Mouse (Mus musculus): ENCODE data around the gene Naa16. TPM values are rescaled to one million over a fixed set of nuclear protein-coding genes. Genes with fewer than 3 reads are reported as not detected.
"Not testable (repeated sequence)": the region's sequence is repeated elsewhere in the genome, so short reads cannot be mapped to it uniquely, and the experiment has no call there.

The Naa16 gene
- total RNA-seq (2021): 10 to 100 TPM; 15.5 to 21.0 TPM
- long read RNA-seq, experiment 1, full-length matches to known transcripts: 7 of 13 reads
- long read RNA-seq, experiment 1, partial matches to known transcripts: 1 of 13 reads
- long read RNA-seq, experiment 1, other reads (novel, unspliced or antisense): 5 of 13 reads
- long read RNA-seq, experiment 2, full-length matches to known transcripts: 5 of 11 reads
- long read RNA-seq, experiment 2, partial matches to known transcripts: 0 of 11 reads
- long read RNA-seq, experiment 2, other reads (novel, unspliced or antisense): 6 of 11 reads

- peak; percentile 99 for DNase-seq
Measured at GRCm38 (mm10) chr14:79390265-79390926, at the start of gene Naa16. Gene Naa16, minus strand, starts transcription at chr14:79390778.

GRCm38 (mm10) chr14:79434068-79434467, 43.5 kb upstream of the Naa16 start:
- no peak for DNase-seq

DNA sequence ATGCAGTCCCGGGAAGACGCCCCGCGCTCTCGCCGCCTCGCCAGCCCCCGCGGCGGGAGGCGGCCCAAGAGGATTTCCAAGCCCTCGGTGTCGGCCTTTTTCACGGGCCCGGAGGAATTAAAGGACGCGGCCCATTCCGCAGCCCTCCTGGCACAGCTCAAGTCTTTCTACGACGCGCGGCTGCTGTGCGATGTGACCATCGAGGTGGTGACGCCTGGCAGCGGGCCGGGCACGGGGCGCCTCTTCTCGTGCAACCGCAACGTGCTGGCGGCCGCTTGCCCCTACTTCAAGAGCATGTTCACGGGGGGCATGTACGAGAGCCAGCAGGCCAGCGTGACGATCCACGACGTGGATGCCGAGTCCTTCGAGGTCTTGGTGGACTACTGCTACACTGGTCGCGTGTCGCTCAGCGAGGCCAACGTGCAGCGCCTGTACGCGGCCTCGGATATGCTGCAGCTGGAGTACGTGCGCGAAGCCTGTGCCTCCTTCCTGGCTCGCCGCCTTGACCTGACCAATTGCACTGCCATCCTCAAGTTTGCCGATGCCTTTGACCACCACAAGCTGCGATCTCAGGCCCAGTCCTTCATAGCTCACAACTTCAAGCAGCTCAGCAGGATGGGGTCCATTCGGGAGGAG, 36.3 kb upstream of the Naa16 start:
- DNase-seq: not testable (repeated sequence)

GRCm38 (mm10) chr14:79425979-79426729, 35.6 kb upstream of the Naa16 start, which contains the start of gene Kbtbd7:
Gene Kbtbd7, plus strand, starts transcription at chr14:79426511.
- DNase-seq: peak; percentile 82

DNA sequence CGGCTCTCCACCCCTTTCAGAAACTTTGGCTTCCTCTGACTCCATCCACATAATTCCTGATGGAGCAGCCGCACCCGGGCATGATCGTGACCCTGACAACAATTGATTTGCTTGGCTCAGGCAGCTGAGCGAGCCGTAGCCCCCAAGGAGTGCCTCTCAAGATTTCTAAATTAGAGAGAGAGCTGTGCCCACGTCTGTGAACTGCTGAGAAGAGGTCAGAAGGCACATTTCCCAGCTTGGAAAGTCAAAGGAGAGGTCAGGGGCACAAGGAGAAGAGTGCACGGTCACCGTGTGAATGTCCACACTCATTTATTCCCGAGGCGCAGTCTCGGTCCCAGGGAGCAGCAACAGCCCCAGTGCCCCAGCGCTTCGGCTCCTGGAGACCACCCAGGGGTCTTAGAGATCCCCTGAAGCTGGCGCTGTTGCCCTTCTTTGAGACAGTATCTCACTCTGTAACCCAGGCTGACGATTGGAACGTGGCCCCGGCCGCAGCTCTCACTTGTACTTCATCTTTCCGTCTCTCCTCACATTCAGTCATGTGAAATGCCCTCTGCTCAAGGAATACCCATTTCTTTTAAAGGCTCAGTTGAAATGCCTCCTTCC, 29.6 kb upstream of the Naa16 start:
- DNase-seq: no peak

GRCm38 (mm10) chr14:79413121-79413520, 22.5 kb upstream of the Naa16 start:
- DNase-seq: no peak

DNA sequence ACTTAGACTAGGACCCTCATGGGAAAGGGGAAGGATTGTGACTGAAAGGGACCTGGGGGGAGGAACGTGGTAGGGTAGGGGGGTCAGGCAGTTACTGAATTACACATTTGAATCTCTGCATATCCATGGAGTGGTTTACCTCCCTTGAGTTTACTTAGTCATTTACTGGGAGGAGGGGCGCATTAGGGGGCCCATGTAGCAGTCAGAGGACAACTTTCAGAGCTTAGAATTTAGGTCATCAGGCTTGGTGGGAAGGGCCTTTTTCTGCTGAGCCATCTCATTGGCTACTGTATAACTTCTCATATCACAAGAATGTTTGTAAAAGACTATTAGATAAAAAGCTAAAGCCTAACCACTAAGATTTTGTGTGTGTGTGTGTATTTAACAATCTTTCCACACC, 20.1 kb upstream of the Naa16 start:
- no peak for DNase-seq

DNA sequence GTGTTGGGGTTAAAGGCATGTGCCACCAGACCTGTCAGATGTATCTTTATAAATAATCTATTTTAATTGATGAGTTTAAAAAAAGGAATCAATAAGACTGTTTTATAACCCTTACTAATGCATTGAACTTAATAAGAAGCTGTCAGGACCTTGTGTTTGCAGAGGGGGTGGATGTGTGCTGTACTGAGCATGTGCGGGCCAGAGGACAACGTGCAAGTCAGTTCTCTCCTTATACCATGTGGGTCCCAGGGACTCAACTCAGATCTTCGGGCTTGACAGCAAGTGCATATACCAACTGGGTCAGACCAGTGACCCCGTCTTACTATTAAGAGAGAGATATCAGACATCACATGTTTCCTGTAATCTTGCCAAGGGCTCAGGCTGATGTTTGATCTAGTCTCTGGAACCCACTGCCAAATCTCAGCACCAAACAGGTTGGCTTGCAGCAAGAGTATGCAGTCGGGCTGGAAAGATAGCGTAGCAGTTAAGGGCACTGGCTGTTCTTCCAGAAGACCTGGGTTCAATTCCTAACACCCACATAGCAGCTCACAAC, 18.8 kb upstream of the Naa16 start:
- no peak for DNase-seq

- DNase-seq: no peak
Measured at GRCm38 (mm10) chr14:79407641-79408040, 17.1 kb upstream of the Naa16 start.

GRCm38 (mm10) chr14:79397321-79398122, 6.9 kb upstream of the Naa16 start, which contains the start of gene Mtrf1:
Gene Mtrf1, plus strand, starts transcription at chr14:79397772.
- DNase-seq: peak; percentile 43

DNA sequence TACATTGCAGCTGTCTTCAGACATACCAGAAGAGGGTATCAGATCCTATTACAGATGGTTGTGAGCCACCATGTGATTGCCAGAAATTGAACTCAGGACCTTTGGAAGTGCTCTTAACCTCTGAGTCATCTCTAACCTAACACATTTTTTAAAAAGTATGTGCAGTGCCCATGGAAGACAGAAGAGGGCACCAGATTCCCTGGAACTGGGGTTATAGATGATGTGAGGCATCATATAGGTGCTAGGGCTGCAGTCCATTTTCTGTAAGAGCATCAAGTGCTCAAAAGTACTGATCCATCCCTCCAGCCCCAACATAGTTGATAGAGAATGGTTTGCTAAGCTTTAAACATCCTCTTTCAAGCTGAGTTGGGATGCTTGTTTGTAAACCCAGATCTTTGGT, 4.0 kb upstream of the Naa16 start:
- DNase-seq: no peak

DNA sequence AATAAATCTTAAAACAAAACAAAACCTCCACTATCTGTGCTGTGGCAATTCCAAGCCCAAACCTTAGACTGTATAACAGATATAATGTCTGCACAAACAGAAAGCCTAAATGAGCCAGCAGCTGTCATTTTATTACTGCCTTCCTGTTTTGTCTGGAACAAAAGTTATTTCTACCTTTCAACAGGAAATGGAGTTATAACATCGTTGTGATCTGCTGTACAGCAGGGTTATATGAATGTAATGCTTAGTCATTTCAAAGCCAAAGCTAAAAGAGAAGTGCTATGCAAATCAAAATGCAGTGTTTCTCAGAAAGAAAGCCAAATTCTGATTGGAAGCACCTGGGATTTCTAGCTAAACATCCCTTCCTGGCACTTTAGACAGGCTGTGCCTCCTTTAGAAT, 2.7 kb upstream of the Naa16 start:
- DNase-seq: no peak

DNA sequence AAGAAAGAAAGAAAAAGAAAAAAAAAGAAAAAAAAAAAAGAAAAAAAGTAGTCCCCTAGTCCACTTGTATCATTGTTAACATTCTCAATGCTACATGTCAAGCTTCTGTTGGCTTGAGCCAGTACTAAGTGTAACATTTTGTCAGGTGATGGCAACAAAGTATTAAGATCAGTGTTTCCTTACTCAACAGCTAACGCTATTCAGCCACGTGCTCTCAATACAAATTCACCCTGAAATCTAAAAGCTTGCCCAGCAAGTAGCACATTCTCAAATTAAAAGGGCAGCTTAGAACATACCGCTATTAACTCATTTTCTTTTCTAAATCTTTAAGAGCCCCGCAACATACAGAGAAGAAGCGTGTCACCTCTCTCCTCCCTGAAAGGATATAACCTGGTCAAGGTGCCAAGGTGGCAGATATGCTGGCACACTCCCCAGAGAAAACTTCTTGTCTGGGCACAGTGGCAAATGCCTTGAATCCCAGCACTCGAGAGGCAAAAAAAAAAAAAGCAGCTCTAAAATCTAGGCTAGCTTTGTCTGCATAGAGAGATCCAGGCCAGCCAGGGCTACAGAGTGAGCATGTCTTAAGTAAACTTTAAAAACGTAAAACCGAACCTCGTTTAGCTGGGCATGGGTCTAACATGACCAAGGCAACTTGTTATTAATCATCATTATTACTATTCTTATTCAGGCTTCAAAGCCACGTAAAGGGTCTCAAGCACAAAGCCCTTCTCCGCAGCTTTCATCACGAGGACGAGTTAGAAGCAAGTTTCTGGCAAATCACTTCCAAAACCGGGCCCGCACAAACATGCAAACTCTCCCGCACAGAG, 927 bp downstream of the Naa16 start:
- peak; percentile 17 for DNase-seq

GRCm38 (mm10) chr14:79388304-79388703, 2.3 kb downstream of the Naa16 start:
- DNase-seq: no peak

DNA sequence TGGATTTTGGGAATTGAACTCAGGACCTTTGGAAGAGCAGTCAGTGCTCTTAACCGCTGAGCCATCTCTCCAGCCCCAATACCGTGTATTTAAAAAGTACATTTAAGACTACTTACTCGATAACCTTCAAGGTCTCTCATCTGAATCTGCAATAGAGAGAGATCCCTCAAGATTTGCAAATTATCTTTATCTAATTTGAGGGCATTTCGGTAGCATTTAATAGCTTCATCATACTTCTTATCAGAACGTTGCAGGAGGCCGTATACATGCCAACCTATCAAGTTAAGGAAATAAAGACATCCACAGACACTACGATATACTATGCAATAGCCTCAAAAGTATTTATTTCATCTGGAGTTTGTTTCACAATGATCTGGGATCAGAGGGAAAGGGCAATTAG, 7.5 kb downstream of the Naa16 start:
- DNase-seq: no peak

DNA sequence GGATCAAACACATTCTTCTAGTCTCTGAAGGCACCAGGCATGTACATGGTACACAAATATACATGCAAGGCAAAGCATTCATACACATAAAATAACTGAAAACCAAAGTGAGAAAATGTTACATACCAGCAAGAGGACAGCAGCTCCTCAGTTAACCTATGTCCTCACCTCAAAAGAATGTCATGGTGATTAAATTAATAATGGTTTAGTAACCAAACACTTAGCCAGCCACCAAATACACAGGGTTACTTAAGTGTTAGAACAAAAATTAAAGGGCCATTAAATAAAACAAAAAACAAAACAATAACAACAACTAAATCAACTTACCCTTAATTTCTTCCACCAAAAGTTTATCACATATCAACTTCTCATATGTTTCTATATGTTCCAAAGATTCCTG, 13.5 kb downstream of the Naa16 start:
- no peak for DNase-seq

GRCm38 (mm10) chr14:79358055-79358454, 32.5 kb downstream of the Naa16 start:
- no peak for DNase-seq

DNA sequence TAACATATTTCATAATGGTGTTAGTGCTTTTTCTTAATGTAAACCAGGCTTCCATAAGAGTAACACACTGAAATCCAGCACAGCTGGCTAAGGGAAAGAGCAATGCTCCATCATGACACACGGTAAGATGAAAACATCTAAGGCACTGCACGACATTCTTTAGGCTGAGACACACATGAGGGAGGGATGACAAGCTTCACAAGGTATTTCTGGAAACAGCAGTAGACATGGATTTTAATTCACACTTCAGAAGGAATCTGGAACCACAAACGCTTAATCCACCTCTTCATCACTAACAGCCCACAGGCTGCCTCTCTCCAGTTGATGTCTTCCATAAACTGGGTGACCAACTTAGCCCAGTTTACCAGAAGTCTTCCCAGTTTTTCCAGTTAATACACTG, 44.2 kb downstream of the Naa16 start:
- DNase-seq: no peak

- DNase-seq: no peak
Measured at GRCm38 (mm10) chr14:79335613-79336012, 55.0 kb downstream of the Naa16 start.

- DNase-seq: no peak
Measured at GRCm38 (mm10) chr14:79331936-79332335, 58.6 kb downstream of the Naa16 start.
